Mouse (Mus musculus) gastrocnemius, postnatal 25 days (tissue): ENCODE measurements around the gene Slc37a1. TPM values are rescaled to one million over a fixed set of nuclear protein-coding genes. Genes with fewer than 3 reads are reported as not detected.

Source experiments
- DNase-seq: peaks from one replicate; pipeline ENCODE4 v3.0.0; 2022
- total RNA-seq, 2 experiments: library from RNA; stranded (reverse); gene quantifications; 1 replicate in 1 of 2; 2 replicates in 1 of 2; pipeline ENCODE4 v1.2.3; 2021

Slc37a1 gene
- total RNA-seq, 2 experiments from 2014 or later: 3.0 to 5.2 TPM

- no peak for DNase-seq
Measured at GRCm38 (mm10) chr17:31400294-31400693, 113.7 kb downstream of the Slc37a1 start.

Other genes with a start within 250 kb of the Slc37a1 start
- gene Abcg1, start 229.1 kb upstream of the Slc37a1 start, total RNA-seq: 1 to 10 TPM; 1.8 to 2.9 TPM
- gene Tff3, start 157.1 kb upstream of the Slc37a1 start, total RNA-seq: not detected
- gene Tff2, start 142.5 kb upstream of the Slc37a1 start, total RNA-seq: not detected
- gene Tff1, start 121.5 kb upstream of the Slc37a1 start, total RNA-seq: not detected
- not detected for gene Tmprss3, start 87.8 kb upstream of the Slc37a1 start, total RNA-seq
- gene Ubash3a, start 78.9 kb upstream of the Slc37a1 start, total RNA-seq: under 1 TPM in 1 of 2 experiments, not detected in 1; 0.19 TPM
- 10 to 100 TPM in 1 of 2 experiments, 1 to 10 TPM in 1; 8.0 to 10.2 TPM for gene Rsph1, start 9.4 kb upstream of the Slc37a1 start, total RNA-seq
- 1 to 10 TPM; 2.4 to 2.8 TPM for gene Pde9a, start 99.4 kb downstream of the Slc37a1 start, total RNA-seq
- 1 to 10 TPM; 5.1 to 6.7 TPM for gene Wdr4, start 233.2 kb downstream of the Slc37a1 start, total RNA-seq
- 100 to 1,000 TPM; 458 to 461 TPM for gene Ndufv3, start 233.3 kb downstream of the Slc37a1 start, total RNA-seq